Mouse (Mus musculus) liver, adult 2 months (tissue): ENCODE measurements around the gene Bcl2l12.

ENCODE experiments used
- CTCF ChIP-seq: fragments of 200-500 bp; IDR thresholded peaks from 2 replicates; pipeline ENCODE4 v1.5.1; 2011; ENCODE audit warnings: low read depth, low read length, control low read depth
- POLR2A ChIP-seq: fragments of 200-500 bp; IDR thresholded peaks from 2 replicates; pipeline ENCODE4 v1.6.1; 2011; ENCODE audit warnings: low read length, control low read depth; ENCODE audit not compliant: insufficient read depth; ENCODE audit errors: extremely low read depth

DNA sequence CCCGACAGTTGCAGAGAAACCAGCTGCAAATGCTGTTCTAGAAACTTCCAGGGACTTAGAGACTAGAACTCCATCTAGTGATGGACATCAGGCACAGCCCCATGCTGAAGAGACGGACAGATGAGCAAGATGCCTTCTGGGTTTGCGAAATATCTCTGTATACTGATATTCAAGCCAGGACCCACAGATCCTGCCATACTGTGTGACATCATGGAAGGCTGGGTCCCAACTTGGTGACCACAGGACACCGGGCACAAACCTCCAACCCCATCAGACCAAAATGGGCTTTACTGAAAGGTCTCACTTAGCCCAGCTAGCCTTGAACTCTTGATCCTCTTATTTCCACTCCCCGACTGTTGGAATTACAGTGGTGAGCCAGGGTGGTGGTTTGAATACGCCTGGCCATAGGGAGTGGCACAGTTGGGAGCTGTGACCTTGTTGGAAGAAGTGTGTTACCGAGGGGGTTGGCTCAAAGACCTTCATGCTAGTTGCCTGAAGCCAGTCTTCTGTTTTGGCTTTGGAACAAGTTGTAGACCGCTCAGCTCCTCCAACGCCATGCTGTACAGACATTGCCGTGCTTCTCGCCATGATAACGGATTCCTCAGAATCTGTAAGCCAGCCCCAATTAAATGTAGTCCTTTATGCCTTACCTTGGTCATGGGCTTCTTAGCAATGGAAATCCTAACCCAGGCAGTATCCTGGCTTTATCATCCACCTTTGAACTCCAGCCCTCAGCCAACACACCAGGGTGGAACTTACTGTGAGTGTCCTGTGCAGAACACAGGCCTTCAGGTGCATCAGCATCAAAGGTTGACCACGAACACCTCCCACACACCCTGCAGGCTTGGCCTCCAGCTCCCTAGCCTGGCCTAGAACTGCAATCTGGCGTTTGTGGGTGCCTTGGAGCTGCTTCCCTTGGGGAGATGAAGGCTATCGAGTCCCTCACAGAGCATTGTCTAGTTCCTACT is 26.1 kb upstream of the Bcl2l12 start:
- TF ChIP-seq POLR2A (no peak), CTCF (no peak)
